Mouse (Mus musculus) cortical plate, adult 2 months (tissue): Measurements from ENCODE around the gene Homer1.

Source experiments
- CTCF ChIP-seq: fragments of 200-500 bp; IDR thresholded peaks from 2 replicates; pipeline ENCODE4 v1.5.1; 2011; ENCODE audit warnings: mild to moderate bottlenecking, control low read depth, low read length; ENCODE audit not compliant: insufficient read depth; ENCODE audit errors: extremely low read depth
- POLR2A ChIP-seq: fragments of 200-500 bp; IDR thresholded peaks from 2 replicates; pipeline ENCODE4 v1.6.1; 2011; ENCODE audit warnings: mild to moderate bottlenecking, low read length, control low read depth; ENCODE audit not compliant: insufficient read depth; ENCODE audit errors: extremely low read depth

- TF ChIP-seq POLR2A (no peak), CTCF (no peak)
Observed at GRCm38 (mm10) chr13:93453275-93453674, 153.8 kb downstream of the Homer1 start.
